Mouse (Mus musculus): ENCODE data around the gene 2300002M23Rik.

DNA sequence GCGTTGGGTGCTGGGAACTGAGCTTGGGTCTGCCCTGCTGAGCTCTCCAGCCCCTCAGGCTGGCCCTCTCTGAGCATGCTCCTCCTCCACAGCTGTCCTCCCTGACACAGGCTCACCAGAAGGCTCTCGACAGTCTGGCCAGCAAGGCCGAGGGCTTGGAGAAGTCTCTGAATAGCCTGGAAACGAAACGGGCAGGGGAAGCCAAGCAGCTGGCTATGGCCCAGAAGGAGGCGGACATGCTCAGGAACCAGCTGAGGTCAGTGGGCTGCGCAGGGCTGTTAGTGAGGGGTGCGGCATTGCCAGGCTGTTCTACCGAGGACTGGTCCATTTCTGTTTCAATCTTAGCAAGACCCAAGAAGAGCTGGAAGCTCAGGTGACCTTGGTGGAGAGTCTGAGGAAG is 42.9 kb upstream of the 2300002M23Rik start:
- TF ChIP-seq POLR2A (IDR thresholded peaks at IDR 0.05; ENCODE audit: low read depth, low read length) (no peak), CTCF (IDR thresholded peaks at IDR 0.05; ENCODE audit: extremely low read depth, insufficient read depth, insufficient read length, insufficient replicate concordance) (no peak)
